Mouse (Mus musculus): Measurements from ENCODE around the gene Igf1. TPM values are rescaled to one million over a fixed set of nuclear protein-coding genes. Genes with fewer than 3 reads are reported as not detected.

The Igf1 gene
- total and polyA plus RNA-seq, 3 experiments, result not detected

GRCm38 (mm10) chr10:87906757-87907307 lies 48.8 kb downstream of the Igf1 start:
- Histone ChIP-seq H3K36me3 (ENCODE audit: control insufficient read depth in 1 of 2, insufficient read depth in 2 of 2, low read length in 2 of 2) (no peaks in the 10 kb centered on the region), H3K4me1 (ENCODE audit: control insufficient read depth in 1 of 2, insufficient read depth in 2 of 2, low read length in 2 of 2) (no peaks in the 10 kb centered on the region), H3K9ac (ENCODE audit: control insufficient read depth, low read depth, low read length, poor library complexity, severe bottlenecking) (no peak overlapping the region), H3K27ac (ENCODE audit: control insufficient read depth, low read depth, low read length) (no peak overlapping the region), H3K27me3 (ENCODE audit: control insufficient read depth in 1 of 2, insufficient read depth in 2 of 2, low read length in 2 of 2) (no peaks in the 10 kb centered on the region), H3K79me2 (ENCODE audit: control insufficient read depth, insufficient read depth, low read length, poor library complexity) (no peaks in the 10 kb centered on the region), H3K4me3 (ENCODE audit: control insufficient read depth in 1 of 2, insufficient read depth in 1 of 2, low read depth in 2 of 2, low read length in 2 of 2) (no peak overlapping the region), H3K9me3 (replicated peaks; ENCODE audit: insufficient read depth, low read length) (no peaks in the 10 kb centered on the region)
- DNase-seq (ENCODE audit: low read depth, low spot score), result no peak
- TF ChIP-seq TBP (IDR thresholded peaks at IDR 0.05; ENCODE audit: low read depth, low read length) (no peak), POLR2AphosphoS5 (IDR thresholded peaks at IDR 0.05; ENCODE audit: borderline replicate concordance, low read depth, low read length) (no peak), HCFC1 (IDR thresholded peaks at IDR 0.05; ENCODE audit: low read depth, low read length) (no peak), RAD21 (IDR thresholded peaks at IDR 0.05; ENCODE audit: low read depth, low read length) (no peak)

DNA sequence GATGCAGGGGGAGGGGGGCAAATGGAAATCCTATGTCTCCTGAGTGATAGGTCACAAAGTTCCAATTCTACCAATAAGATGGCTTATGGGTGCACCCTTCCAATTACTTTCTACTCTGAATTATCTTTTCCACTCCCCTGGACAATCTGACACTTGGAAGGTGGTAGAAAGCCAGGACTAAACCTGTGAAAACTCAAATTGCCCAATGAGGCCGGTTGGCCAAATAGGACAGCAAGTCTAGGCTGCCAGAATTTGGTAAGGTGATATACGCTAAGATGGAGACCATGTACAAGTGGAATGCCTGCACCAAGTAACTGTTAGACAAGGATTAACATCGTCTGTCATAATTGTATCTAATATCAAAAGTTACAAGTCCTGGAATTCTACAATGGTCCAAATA lies 55.8 kb downstream of the Igf1 start:
- no peaks in the 10 kb centered on the region for H3K79me2 ChIP-seq (ENCODE audit: control insufficient read depth, insufficient read depth, low read length, poor library complexity)
- H3K27ac ChIP-seq (ENCODE audit: control insufficient read depth, low read depth, low read length), result no peak overlapping the region
- H3K9me3 ChIP-seq (replicated peaks; ENCODE audit: insufficient read depth, low read length), result no peaks in the 10 kb centered on the region
- DNase-seq (ENCODE audit: low read depth, low spot score), result no peak
- H3K4me3 ChIP-seq (ENCODE audit: control insufficient read depth in 1 of 2, insufficient read depth in 1 of 2, low read depth in 2 of 2, low read length in 2 of 2), result no peak overlapping the region
- no peaks in the 10 kb centered on the region for H3K36me3 ChIP-seq (ENCODE audit: control insufficient read depth in 1 of 2, insufficient read depth in 2 of 2, low read length in 2 of 2)
- no peaks in the 10 kb centered on the region for H3K27me3 ChIP-seq (ENCODE audit: control insufficient read depth in 1 of 2, insufficient read depth in 2 of 2, low read length in 2 of 2)
- H3K9ac ChIP-seq (ENCODE audit: control insufficient read depth, low read depth, low read length, poor library complexity, severe bottlenecking), result no peak overlapping the region
- no peaks in the 10 kb centered on the region for H3K4me1 ChIP-seq (ENCODE audit: control insufficient read depth in 1 of 2, insufficient read depth in 2 of 2, low read length in 2 of 2)
- TF ChIP-seq MAFK (IDR thresholded peaks at IDR 0.05; ENCODE audit: borderline replicate concordance, low read depth, low read length) (no peak), ZKSCAN1 (IDR thresholded peaks at IDR 0.05; ENCODE audit: low read depth, low read length) (no peak), SIN3A (IDR thresholded peaks at IDR 0.05; ENCODE audit: low read length) (no peak), TCF12 (IDR thresholded peaks at IDR 0.05; ENCODE audit: low read depth, low read length) (no peak), POLR2AphosphoS5 (IDR thresholded peaks at IDR 0.05; ENCODE audit: borderline replicate concordance, low read depth, low read length) (no peak), SMC3 (IDR thresholded peaks at IDR 0.05; ENCODE audit: low read depth, low read length) (no peak), E2F4 (IDR thresholded peaks at IDR 0.05; ENCODE audit: borderline replicate concordance, low read depth, low read length) (no peak), MYC (IDR thresholded peaks at IDR 0.05; ENCODE audit: low read depth, low read length) (no peak), TBP (IDR thresholded peaks at IDR 0.05; ENCODE audit: low read depth, low read length) (no peak), POLR2AphosphoS2 (IDR thresholded peaks at IDR 0.05; ENCODE audit: low read length) (no peak), MAX (IDR thresholded peaks at IDR 0.05; ENCODE audit: low read length) (no peak), ZC3H11A (IDR thresholded peaks at IDR 0.05; ENCODE audit: low read depth, low read length) (no peak), NRF1 (IDR thresholded peaks at IDR 0.05; ENCODE audit: insufficient read depth, low read depth, low read length, poor library complexity, severe bottlenecking) (no peak), GABPA (IDR thresholded peaks at IDR 0.05; ENCODE audit: low read depth, low read length) (no peak)
